Mouse (Mus musculus): ENCODE data around the gene 1700042G07Rik. TPM values are rescaled to one million over a fixed set of nuclear protein-coding genes. Genes with fewer than 3 reads are reported as not detected.
A peak's percentile ranks its signal among the peaks of the same experiment; 100 is the strongest.

The 1700042G07Rik gene
- polyA plus RNA-seq (2016; fragmentation: Nextera tagmentation; extraction: Ambion mirVana): not detected in 2 replicates

DNA sequence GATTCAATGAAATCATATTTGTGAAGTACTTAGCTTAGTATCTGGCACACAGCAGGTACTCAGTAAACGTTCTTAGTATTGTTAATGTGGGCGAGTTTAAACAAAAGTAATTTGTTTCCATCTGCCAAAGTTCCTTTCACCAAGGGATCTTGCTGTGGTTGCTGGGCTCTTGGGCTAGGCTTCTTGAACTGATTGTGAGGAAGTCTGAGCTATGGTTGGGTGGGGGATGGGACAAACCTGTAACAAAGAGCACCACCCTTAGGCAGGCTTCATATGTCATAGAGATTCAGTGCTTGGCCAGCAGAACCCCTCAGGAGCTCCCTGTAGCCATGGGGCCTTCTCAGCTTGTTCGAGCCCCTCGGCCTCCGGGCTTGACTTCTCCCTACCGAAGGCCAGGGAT lies at the start of gene 1700042G07Rik, which contains the start of gene Gm49337:
Gene 1700042G07Rik, plus strand, starts transcription at position 301 of the 400 bp plus-strand sequence.
Gene Gm49337, plus strand, starts transcription at position 313 of the 400 bp plus-strand sequence.
- H3K4me3 ChIP-seq: no peak within 1 kb of the TSS
- H3K36me3 ChIP-seq: no peaks in the 10 kb centered on the region
- H3K4me1 ChIP-seq: peaks cover 29% of the 10 kb centered on the region
- no peak within 1 kb of the TSS for H3K27ac ChIP-seq
- peaks cover 13% of the 10 kb centered on the region for H3K27me3 ChIP-seq (replicated peaks)
- no peaks in the 10 kb centered on the region for H3K9me3 ChIP-seq (replicated peaks)
- 73% methylated on average over 6 of the region's 6 CpGs for WGBS (ENCODE audit: insufficient replicate concordance)
- no peak within 1 kb of the TSS for H3K4me2 ChIP-seq
- no peak for ATAC-seq
- H3K9ac ChIP-seq: no peak within 1 kb of the TSS

DNA sequence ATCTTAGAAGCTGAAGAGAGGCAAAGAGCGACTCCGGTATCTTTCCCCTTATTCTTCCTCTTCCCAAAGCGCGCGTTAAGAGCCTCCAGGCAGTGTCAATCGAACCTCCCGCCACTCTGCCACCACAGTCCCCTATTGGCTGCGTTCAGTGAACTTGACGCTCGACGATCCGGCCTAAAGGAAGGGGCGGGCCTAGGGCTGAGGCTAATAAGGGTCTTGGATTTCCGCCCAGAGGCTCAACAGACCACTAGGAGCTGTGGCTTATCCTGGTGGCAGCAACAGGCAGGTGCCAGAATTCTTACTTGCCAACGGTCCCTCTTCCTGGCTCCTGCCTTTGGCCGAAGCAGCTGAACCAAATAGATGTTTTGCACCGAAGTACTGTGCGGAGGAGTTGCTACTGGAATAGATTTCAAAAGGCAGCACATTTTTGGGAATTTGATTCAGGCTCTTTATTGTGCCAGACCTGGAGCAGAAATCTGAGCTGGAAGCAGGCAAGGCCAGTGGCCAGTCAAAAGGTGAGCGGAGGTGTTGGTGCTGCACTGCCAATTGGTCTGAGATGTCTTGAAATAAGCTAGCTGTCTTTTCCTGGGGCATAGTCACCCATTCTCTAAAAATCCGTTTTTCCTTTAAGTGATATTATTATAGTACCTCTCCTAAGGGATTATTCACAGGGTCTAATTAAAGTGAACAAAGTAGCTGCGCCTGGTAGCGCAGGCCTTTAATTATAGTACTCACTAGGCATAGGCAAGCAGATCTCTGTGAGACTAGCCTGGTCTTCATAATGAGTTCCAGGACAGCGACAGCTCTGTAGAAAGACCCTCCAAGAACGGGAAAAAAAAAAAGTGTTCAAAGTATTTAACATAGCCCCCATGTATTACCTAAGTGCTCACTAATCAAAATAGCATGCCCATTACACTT lies 49.3 kb upstream of the 1700042G07Rik start, which contains the start of the genes Rad54l and Pomgnt1:
Gene Rad54l, minus strand, starts transcription at position 89 of the 918 bp plus-strand sequence.
Gene Pomgnt1, plus strand, starts transcription at position 239 of the 918 bp plus-strand sequence.
- Histone ChIP-seq H3K27me3 (replicated peaks) (no peaks in the 10 kb centered on the region), H3K4me1 (peaks cover 36% of the 10 kb centered on the region), H3K4me2 (peak within 1 kb of the TSS; percentile 86), H3K4me3 (peak within 1 kb of the TSS; percentile 72), H3K9ac (peak within 1 kb of the TSS; percentile 77), H3K27ac (peak within 1 kb of the TSS; percentile 80), H3K9me3 (replicated peaks) (no peaks in the 10 kb centered on the region), H3K36me3 (peaks cover 24% of the 10 kb centered on the region)
- 5% methylated on average over 24 of the region's 24 CpGs for WGBS (ENCODE audit: insufficient replicate concordance)
- peak; percentile 96 for ATAC-seq

DNA sequence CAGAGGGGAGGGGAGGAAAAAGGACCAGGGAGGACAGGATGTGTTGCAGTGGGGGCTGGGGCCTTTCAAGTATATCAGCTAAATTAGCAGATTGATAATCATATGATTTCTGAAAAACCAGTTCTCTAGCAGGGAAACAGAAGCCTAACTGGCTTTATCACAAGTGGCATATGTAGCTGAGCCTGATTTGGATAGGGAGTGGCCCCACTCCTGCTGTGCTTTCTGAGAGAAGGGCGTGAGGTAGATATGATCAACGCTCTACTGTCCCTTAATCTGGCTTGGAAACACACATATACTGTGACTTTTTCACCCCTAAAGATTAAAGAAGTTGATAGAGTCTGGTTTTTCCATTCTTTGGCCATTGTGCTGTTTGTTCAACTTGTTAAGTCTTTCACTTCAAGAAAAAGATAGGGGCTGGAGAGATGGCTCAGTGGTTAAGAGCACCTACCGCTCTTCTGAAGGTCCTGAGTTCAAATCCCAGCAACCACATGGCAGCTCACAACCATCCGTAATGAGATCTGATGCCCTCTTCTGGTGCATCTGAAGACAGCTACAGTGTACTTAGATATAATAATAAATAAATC lies 47.3 kb upstream of the 1700042G07Rik start:
- peaks cover 6% of the 10 kb centered on the region; the same call in 1 of the 2 replicates for H3K36me3 ChIP-seq
- 54% methylated on average over 4 of the region's 4 CpGs for WGBS (ENCODE audit: insufficient replicate concordance)
- no peak overlapping the region for H3K9ac ChIP-seq
- H3K27ac ChIP-seq: no peak overlapping the region
- H3K4me2 ChIP-seq: 0 out of 2 replicates have a peak overlapping the region, but pooled peaks have one; percentile 23
- no peak overlapping the region for H3K4me3 ChIP-seq
- H3K27me3 ChIP-seq (replicated peaks): no peaks in the 10 kb centered on the region
- no peaks in the 10 kb centered on the region for H3K9me3 ChIP-seq (replicated peaks)
- peaks cover 36% of the 10 kb centered on the region for H3K4me1 ChIP-seq
- peak; percentile 48 for ATAC-seq

DNA sequence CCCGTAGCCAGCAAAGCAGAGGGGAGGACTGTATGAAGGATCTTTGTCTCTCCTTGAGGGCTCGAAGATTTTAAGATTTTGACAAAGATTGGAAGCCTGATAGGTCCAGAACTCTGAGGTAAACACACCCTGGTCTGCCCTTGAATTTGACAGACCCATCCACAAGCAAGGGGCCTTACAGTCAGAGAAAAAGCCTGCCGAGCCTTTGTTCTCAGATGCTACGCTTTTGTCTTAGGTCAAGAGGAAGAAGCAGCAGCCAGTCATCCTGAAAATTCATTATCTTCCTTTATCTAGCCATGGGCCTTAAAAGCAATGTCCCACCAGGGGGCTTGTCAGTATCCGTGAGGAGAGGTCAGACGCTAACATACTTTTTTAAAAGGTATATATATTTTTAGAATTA lies 45.2 kb upstream of the 1700042G07Rik start:
- WGBS (ENCODE audit: insufficient replicate concordance): 73% methylated on average over 6 of the region's 6 CpGs
- no peak for ATAC-seq
- Histone ChIP-seq H3K36me3 (peaks cover 5% of the 10 kb centered on the region; the same call in 1 of the 2 replicates), H3K9me3 (replicated peaks) (no peaks in the 10 kb centered on the region), H3K4me1 (peaks cover 22% of the 10 kb centered on the region), H3K27me3 (replicated peaks) (no peaks in the 10 kb centered on the region), H3K4me2 (no peak overlapping the region), H3K27ac (no peak overlapping the region), H3K9ac (no peak overlapping the region), H3K4me3 (no peak overlapping the region)

DNA sequence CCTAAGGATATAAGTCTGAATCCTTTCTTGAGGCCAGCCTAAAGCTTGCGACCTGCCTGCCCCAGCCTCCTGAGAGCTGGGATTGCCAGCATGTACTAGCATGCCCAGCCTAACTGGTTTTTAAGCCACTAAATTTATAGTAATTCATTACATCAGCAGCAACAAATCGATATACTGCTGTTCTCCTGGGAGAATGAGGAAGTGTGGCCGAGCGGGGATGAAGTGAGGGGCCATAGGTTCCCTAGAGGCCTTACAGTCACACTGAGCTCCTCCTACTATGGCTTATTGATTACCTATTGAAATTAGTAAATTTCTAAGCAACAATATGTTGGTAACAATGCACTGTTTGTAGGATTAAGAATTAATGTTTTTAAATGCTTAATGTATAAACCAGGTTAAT lies 40.0 kb upstream of the 1700042G07Rik start:
- ATAC-seq: no peak
- H3K27me3 ChIP-seq (replicated peaks): no peaks in the 10 kb centered on the region
- peaks cover 5% of the 10 kb centered on the region; the same call in 1 of the 2 replicates for H3K36me3 ChIP-seq
- no peaks in the 10 kb centered on the region for H3K9me3 ChIP-seq (replicated peaks)
- no peak overlapping the region for H3K4me2 ChIP-seq
- WGBS (ENCODE audit: insufficient replicate concordance): 48% methylated on average over 4 of the region's 4 CpGs
- no peak overlapping the region for H3K9ac ChIP-seq
- H3K27ac ChIP-seq: no peak overlapping the region
- no peak overlapping the region for H3K4me3 ChIP-seq
- H3K4me1 ChIP-seq: no peaks in the 10 kb centered on the region

DNA sequence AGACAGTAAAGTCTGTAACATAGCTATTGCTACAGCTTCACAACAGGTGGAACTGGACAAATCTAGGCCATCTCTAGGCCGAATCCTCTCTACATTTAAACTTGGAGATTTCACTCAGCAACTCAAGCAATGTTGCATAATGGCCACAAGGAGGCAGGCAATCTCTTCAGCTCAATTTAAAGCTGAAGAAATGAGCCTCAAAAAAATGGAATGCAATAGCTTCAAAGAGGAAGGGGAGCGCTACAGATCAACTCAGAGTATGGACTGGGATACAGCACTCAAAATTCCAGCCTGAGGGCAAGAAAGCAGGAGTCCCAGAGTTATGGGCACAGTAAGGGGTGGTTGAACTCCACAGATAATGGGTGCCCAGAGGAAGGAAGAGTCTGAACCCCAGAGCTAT lies 38.2 kb upstream of the 1700042G07Rik start:
- H3K9ac ChIP-seq: no peak overlapping the region
- no peak overlapping the region for H3K4me2 ChIP-seq
- no peak for ATAC-seq
- H3K27ac ChIP-seq: no peak overlapping the region
- no peaks in the 10 kb centered on the region for H3K27me3 ChIP-seq (replicated peaks)
- H3K4me3 ChIP-seq: no peak overlapping the region
- no peaks in the 10 kb centered on the region for H3K4me1 ChIP-seq
- WGBS (ENCODE audit: insufficient replicate concordance): 51% methylated on average over 2 of the region's 2 CpGs
- peaks cover 5% of the 10 kb centered on the region; the same call in 1 of the 2 replicates for H3K36me3 ChIP-seq
- H3K9me3 ChIP-seq (replicated peaks): no peaks in the 10 kb centered on the region

DNA sequence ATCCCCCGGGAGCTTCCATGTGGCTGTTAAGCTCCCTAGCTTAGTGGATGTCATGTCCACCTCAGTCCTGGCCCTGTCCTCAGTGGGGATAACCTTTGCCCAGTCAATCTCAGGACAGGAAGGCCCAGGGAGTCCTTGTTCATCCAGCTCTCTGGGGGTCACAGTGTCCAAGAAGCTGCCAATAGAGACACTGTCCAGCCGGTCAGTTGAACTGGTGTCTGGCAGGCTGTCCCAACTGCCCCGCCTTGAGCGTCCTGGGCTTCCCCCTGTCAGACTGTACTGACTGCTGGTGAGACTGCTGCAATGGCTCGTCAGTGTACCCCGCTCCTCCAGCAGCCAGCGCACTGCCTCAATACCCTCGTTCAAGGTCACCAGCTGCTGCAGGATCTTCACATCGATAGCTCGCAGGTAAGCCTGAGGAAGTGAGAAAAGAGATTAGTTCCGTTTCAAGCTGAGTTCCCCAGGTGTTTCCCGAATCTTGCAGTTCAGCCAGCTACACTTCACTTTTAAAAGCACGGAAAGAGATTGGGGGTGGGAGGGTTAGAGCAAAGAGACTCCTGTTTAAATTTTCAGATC lies 35.7 kb upstream of the 1700042G07Rik start:
- H3K36me3 ChIP-seq: no peaks in the 10 kb centered on the region
- H3K4me1 ChIP-seq: no peaks in the 10 kb centered on the region
- no peak overlapping the region for H3K4me2 ChIP-seq
- H3K4me3 ChIP-seq: no peak overlapping the region
- ATAC-seq: no peak
- no peak overlapping the region for H3K9ac ChIP-seq
- H3K27ac ChIP-seq: no peak overlapping the region
- H3K9me3 ChIP-seq (replicated peaks): no peaks in the 10 kb centered on the region
- H3K27me3 ChIP-seq (replicated peaks): peaks cover 23% of the 10 kb centered on the region
- WGBS (ENCODE audit: insufficient replicate concordance): 48% methylated on average over 13 of the region's 13 CpGs

DNA sequence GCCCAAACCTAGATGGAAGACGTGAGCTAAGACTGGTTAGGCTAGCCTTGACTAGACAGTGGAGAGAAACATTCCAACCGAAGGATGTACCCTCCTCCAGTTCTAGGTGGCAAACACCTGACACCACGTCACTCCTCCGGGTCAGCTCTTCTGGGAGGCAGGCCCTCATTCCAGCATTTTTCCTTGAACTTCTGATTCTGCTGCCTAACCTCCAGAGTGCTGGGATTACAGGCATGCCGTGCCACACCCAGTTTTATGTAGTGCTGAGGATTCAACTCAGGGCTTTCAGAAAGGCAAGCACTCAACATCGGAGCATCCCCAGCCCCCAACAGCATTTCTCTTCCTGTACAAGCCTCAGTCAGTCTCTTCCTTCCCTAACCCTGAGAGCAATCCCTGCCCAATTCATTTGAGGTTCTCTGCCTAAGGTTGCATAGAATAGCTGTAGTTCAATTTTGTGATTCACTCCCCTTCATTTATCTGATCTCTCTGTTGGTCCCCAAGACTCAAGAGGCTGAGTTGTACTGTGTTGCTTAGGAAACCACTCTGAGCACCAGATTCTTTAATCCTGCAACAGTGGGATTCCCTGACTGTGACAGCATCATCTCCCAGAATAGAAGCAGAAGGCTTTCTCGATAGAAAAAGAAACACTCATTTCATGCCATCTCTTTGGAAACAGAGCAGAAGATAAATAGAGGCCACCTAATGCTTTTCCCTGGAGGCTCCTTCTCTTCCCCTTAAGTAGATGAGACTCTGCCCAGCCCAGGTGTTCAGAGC lies 32.2 kb upstream of the 1700042G07Rik start:
- Histone ChIP-seq H3K4me1 (peaks cover 12% of the 10 kb centered on the region), H3K9ac (no peak overlapping the region), H3K4me3 (no peak overlapping the region), H3K36me3 (no peaks in the 10 kb centered on the region), H3K27me3 (replicated peaks) (peaks cover 55% of the 10 kb centered on the region), H3K9me3 (replicated peaks) (no peaks in the 10 kb centered on the region), H3K4me2 (no peak overlapping the region), H3K27ac (no peak overlapping the region)
- ATAC-seq: no peak
- WGBS (ENCODE audit: insufficient replicate concordance): 62% methylated on average over 7 of the region's 7 CpGs

DNA sequence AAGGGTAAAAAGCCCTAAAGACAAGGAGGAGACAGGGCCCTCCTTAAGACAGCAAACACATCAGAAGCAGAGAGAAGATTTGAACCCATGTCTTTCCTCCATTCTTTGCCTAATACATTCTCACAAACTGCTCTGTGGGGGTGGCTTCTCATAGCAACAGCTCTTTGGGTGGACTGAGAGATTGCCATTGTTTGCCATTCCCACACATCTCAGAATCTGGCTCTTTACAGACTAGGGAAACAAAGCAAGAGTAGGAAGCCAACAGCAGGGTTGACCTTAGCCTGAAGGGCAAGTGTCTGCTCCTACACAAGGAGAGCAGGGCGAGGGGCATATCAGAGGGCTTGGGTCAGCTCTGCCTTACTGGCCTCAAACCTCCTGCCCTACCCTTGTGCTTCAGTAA lies 31.4 kb upstream of the 1700042G07Rik start:
- Histone ChIP-seq H3K4me2 (no peak overlapping the region), H3K36me3 (no peaks in the 10 kb centered on the region), H3K27me3 (replicated peaks) (peaks cover 55% of the 10 kb centered on the region), H3K27ac (no peak overlapping the region), H3K9ac (no peak overlapping the region), H3K9me3 (replicated peaks) (no peaks in the 10 kb centered on the region), H3K4me3 (no peak overlapping the region), H3K4me1 (peaks cover 12% of the 10 kb centered on the region)
- ATAC-seq: no peak
- WGBS (ENCODE audit: insufficient replicate concordance): 42% methylated on average over 1 of the region's 1 CpGs

DNA sequence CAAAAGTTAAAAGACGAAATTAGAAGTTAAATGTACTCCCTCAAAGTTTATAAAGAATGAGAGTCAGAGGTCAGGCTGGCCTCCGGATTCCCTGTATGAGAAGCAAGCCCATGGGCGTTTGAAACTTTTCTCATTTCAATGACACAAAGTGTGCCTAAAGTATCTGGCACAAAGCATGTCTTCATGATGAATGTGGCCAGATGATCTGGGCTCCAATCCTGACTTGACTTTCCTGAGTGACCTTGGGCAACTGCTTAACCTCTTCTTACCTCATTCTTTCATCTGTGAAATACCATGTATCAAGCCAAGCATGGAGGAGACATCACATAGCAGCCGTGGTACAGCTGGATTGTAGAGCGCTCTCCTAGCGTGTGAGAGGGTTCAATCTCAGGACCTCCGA lies 30.9 kb upstream of the 1700042G07Rik start:
- peaks cover 55% of the 10 kb centered on the region for H3K27me3 ChIP-seq (replicated peaks)
- H3K4me3 ChIP-seq: no peak overlapping the region
- no peaks in the 10 kb centered on the region for H3K36me3 ChIP-seq
- peaks cover 12% of the 10 kb centered on the region for H3K4me1 ChIP-seq
- no peak overlapping the region for H3K4me2 ChIP-seq
- H3K9me3 ChIP-seq (replicated peaks): 0 out of 2 replicates have a peak, but pooled peaks cover 2% of the 10 kb centered on the region
- whole genome bisulfite sequencing (ENCODE audit: insufficient replicate concordance): 67% methylated on average over 7 of the region's 7 CpGs
- no peak overlapping the region for H3K9ac ChIP-seq
- no peak overlapping the region for H3K27ac ChIP-seq
- ATAC-seq: no peak

DNA sequence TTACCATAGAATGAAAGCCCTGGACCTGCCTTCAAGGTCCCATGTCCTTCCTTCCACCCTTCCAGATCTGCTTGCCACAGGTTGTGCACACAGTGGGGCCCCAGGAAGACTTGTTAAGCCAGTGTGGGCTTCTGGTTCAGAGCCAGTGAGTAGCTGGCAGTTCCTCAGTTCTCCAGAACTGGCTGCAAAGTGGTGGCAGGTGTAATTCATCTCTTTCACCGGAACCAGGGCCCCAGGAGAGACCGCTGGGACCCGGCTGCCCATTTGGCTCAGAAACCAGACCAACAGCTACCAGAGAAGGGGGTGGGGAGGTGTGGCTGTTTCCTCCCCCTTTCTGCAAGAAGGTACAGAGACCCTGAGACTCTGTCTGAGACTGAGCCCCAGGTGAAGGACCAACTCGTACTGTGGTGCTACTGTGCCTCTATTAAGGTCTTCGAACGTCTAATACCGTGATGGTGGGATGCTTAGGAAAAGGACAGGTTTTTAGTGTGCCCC lies 29.8 kb upstream of the 1700042G07Rik start:
- H3K27ac ChIP-seq: no peak overlapping the region
- H3K4me3 ChIP-seq: no peak overlapping the region
- no peak for ATAC-seq
- peaks cover 55% of the 10 kb centered on the region for H3K27me3 ChIP-seq (replicated peaks)
- H3K4me2 ChIP-seq: peak overlapping the region; percentile 82
- no peaks in the 10 kb centered on the region for H3K36me3 ChIP-seq
- H3K4me1 ChIP-seq: peaks cover 12% of the 10 kb centered on the region
- no peak overlapping the region for H3K9ac ChIP-seq
- 0 out of 2 replicates have a peak, but pooled peaks cover 3% of the 10 kb centered on the region for H3K9me3 ChIP-seq (replicated peaks)
- 15% methylated on average over 7 of the region's 7 CpGs for WGBS (ENCODE audit: insufficient replicate concordance)
